Mouse (Mus musculus) MEL (cell line): Measurements from ENCODE around the gene Cd200r3. TPM values are rescaled to one million over a fixed set of nuclear protein-coding genes. Genes with fewer than 3 reads are reported as not detected.

Experiments used
- DNase-seq: peaks from one replicate; pipeline ENCODE4 v3.0.0; 2011; ENCODE audit warnings: low read depth, low spot score
- H3K27ac ChIP-seq: 2 replicates; pipeline ENCODE4 v1.5.1; 2012; ENCODE audit warnings: low read depth, mild to moderate bottlenecking, control low read depth, low read length, moderate library complexity; ENCODE audit not compliant: control insufficient read depth
- H3K27me3 ChIP-seq, 2 experiments: fragments of 150-350 bp in 1 of 2; sonication (generic) in 1 of 2; 2 replicates each; pipeline ENCODE4 v1.6.1; 2012; ENCODE audit warnings: low read length in 2 of 2, mild to moderate bottlenecking in 2 of 2, improper control_type of control experiment in 1 of 2, moderate library complexity in 1 of 2; ENCODE audit not compliant: insufficient read depth in 2 of 2, control insufficient read depth in 1 of 2
- H3K36me3 ChIP-seq, 2 experiments: 2 replicates each; pipeline ENCODE4 v1.6.1; 2012 to 2014; ENCODE audit warnings: low read length in 2 of 2, improper control_type of control experiment in 1 of 2, inconsistent platforms in 1 of 2, mild to moderate bottlenecking in 1 of 2; ENCODE audit not compliant: insufficient read depth in 2 of 2, control insufficient read depth in 1 of 2
- H3K4me1 ChIP-seq, 2 experiments: fragments of 150-350 bp in 1 of 2; sonication (generic) in 1 of 2; 2 replicates each; pipeline ENCODE4 v1.6.1; 2012; ENCODE audit warnings: low read length in 2 of 2, improper control_type of control experiment in 1 of 2, mild to moderate bottlenecking in 1 of 2; ENCODE audit not compliant: insufficient read depth in 2 of 2, control insufficient read depth in 1 of 2
- H3K4me3 ChIP-seq, 2 experiments: fragments of 150-350 bp in 1 of 2; sonication (generic) in 1 of 2; 2 replicates each; pipeline ENCODE4 v1.5.1; 2012; ENCODE audit warnings: low read depth in 2 of 2, low read length in 2 of 2, mild to moderate bottlenecking in 2 of 2, moderate library complexity in 2 of 2, control low read depth in 1 of 2, improper control_type of control experiment in 1 of 2; ENCODE audit not compliant: control insufficient read depth in 1 of 2, insufficient read depth in 1 of 2
- H3K79me2 ChIP-seq: 2 replicates; pipeline ENCODE4 v1.6.1; 2012; ENCODE audit warnings: mild to moderate bottlenecking, low read length, moderate library complexity; ENCODE audit not compliant: control insufficient read depth, poor library complexity, insufficient read depth
- H3K9ac ChIP-seq: 2 replicates; pipeline ENCODE4 v1.6.1; 2012; ENCODE audit warnings: low read depth, mild to moderate bottlenecking, control low read depth, low read length, moderate library complexity; ENCODE audit not compliant: control insufficient read depth, poor library complexity, severe bottlenecking
- H3K9me3 ChIP-seq: fragments of 150-350 bp; sonication (generic); replicated peaks from 2 replicates; pipeline ENCODE4 v1.6.1; 2012; ENCODE audit warnings: mild to moderate bottlenecking, low read length, improper control_type of control experiment, moderate library complexity; ENCODE audit not compliant: insufficient read depth
- BHLHE40 ChIP-seq: IDR thresholded peaks from 2 replicates; pipeline ENCODE4 v1.6.1; 2012; ENCODE audit warnings: low read depth, mild to moderate bottlenecking, inconsistent platforms, low read length, improper control_type of control experiment, borderline replicate concordance
- E2F4 ChIP-seq: IDR thresholded peaks from 2 replicates; pipeline ENCODE4 v1.6.1; 2011; ENCODE audit warnings: low read depth, low read length, improper control_type of control experiment, borderline replicate concordance
- EP300 ChIP-seq, 2 experiments: IDR thresholded peaks; 2 replicates each; pipeline ENCODE4 v1.6.1; 2011; ENCODE audit warnings: improper control_type of control experiment in 2 of 2, low read length in 2 of 2, low read depth in 1 of 2, mild to moderate bottlenecking in 1 of 2
- MAFK ChIP-seq: IDR thresholded peaks from 2 replicates; pipeline ENCODE4 v1.6.1; 2011; ENCODE audit warnings: low read depth, mild to moderate bottlenecking, low read length, improper control_type of control experiment, borderline replicate concordance
- MAX ChIP-seq: IDR thresholded peaks from 2 replicates; pipeline ENCODE4 v1.6.1; 2011; ENCODE audit warnings: low read length, improper control_type of control experiment
- MXI1 ChIP-seq: IDR thresholded peaks from 2 replicates; pipeline ENCODE4 v1.6.1; 2011; ENCODE audit warnings: mild to moderate bottlenecking, low read depth, low read length, improper control_type of control experiment
- MYB ChIP-seq: IDR thresholded peaks from 2 replicates; pipeline ENCODE4 v1.6.1; 2011; ENCODE audit warnings: mild to moderate bottlenecking, low read depth, low read length, improper control_type of control experiment
- MYC ChIP-seq: IDR thresholded peaks from 2 replicates; pipeline ENCODE4 v1.6.1; 2011; ENCODE audit warnings: low read depth, mild to moderate bottlenecking, low read length, improper control_type of control experiment, moderate library complexity
- NRF1 ChIP-seq: IDR thresholded peaks from 2 replicates; pipeline ENCODE4 v1.6.1; 2014; ENCODE audit warnings: low read depth, mild to moderate bottlenecking, inconsistent platforms, low read length, improper control_type of control experiment, moderate library complexity; ENCODE audit not compliant: poor library complexity, insufficient read depth, severe bottlenecking
- RAD21 ChIP-seq: IDR thresholded peaks from 2 replicates; pipeline ENCODE4 v1.6.1; 2011; ENCODE audit warnings: mild to moderate bottlenecking, low read depth, low read length, improper control_type of control experiment
- SMC3 ChIP-seq: IDR thresholded peaks from 2 replicates; pipeline ENCODE4 v1.6.1; 2011; ENCODE audit warnings: low read depth, low read length, improper control_type of control experiment
- TAL1 ChIP-seq: IDR thresholded peaks from 2 replicates; pipeline ENCODE4 v1.6.1; 2012; ENCODE audit warnings: mild to moderate bottlenecking, inconsistent platforms, low read length, moderate library complexity, mixed read lengths
- TBP ChIP-seq: IDR thresholded peaks from 2 replicates; pipeline ENCODE4 v1.8.0; 2011; ENCODE audit warnings: low read depth, low read length, improper control_type of control experiment
- TCF12 ChIP-seq: IDR thresholded peaks from 2 replicates; pipeline ENCODE4 v1.6.1; 2014; ENCODE audit warnings: low read depth, mild to moderate bottlenecking, inconsistent platforms, low read length, improper control_type of control experiment, moderate library complexity
- USF2 ChIP-seq, 2 experiments: IDR thresholded peaks; 2 replicates each; pipeline ENCODE4 v1.6.1; 2011 to 2012; ENCODE audit warnings: improper control_type of control experiment in 2 of 2, low read length in 2 of 2, borderline replicate concordance in 1 of 2, inconsistent platforms in 1 of 2, low read depth in 1 of 2, mild to moderate bottlenecking in 1 of 2; ENCODE audit not compliant: insufficient read depth in 1 of 2
- ZKSCAN1 ChIP-seq: IDR thresholded peaks from 2 replicates; pipeline ENCODE4 v1.6.1; 2012; ENCODE audit warnings: low read depth, mild to moderate bottlenecking, inconsistent platforms, low read length, improper control_type of control experiment, moderate library complexity
- ZMIZ1 ChIP-seq: IDR thresholded peaks from 2 replicates; pipeline ENCODE4 v1.6.1; 2012; ENCODE audit warnings: low read depth, mild to moderate bottlenecking, inconsistent platforms, low read length, improper control_type of control experiment, moderate library complexity
- ZNF384 ChIP-seq: IDR thresholded peaks from 2 replicates; pipeline ENCODE4 v1.6.1; 2012; ENCODE audit warnings: low read depth, mild to moderate bottlenecking, inconsistent platforms, low read length, improper control_type of control experiment
- polyA plus RNA-seq, 2 experiments: library from polyadenylated mRNA; stranded (reverse) in 1 of 2; unstranded in 1 of 2; fragments of >175 nt in 1 of 2; fragments of >200 nt in 1 of 2; gene quantifications; 2 replicates each; pipeline versions ENCODE4 v1.2.1 to v1.2.4; 2012; ENCODE audit warnings: low replicate concordance in 2 of 2, low read depth in 1 of 2; ENCODE audit not compliant: insufficient read length in 2 of 2, insufficient read depth in 1 of 2, missing spikeins in 1 of 2
- total RNA-seq: library from RNA; depleted of rRNA; stranded (reverse); fragments of 300-350 nt; gene quantifications from 2 replicates; pipeline ENCODE4 v1.2.3, GENCODE M21; 2012

The Cd200r3 gene
- total and polyA plus RNA-seq, 3 experiments, result 0.46 TPM; not detected in 1

- no peak overlapping the region for H3K9ac ChIP-seq
- H3K79me2 ChIP-seq, result no peaks in the 10 kb centered on the region
- no peaks in the 10 kb centered on the region; a peak in 2 of 4 replicates for H3K27me3 ChIP-seq
- no peaks in the 10 kb centered on the region for H3K4me1 ChIP-seq
- no peak for TF ChIP-seq TBP
- H3K9me3 ChIP-seq, result no peaks in the 10 kb centered on the region
- H3K36me3 ChIP-seq, result no peaks in the 10 kb centered on the region
- no peak overlapping the region for H3K27ac ChIP-seq
- H3K4me3 ChIP-seq, result no peak overlapping the region
- DNase-seq, result no peak
These were observed 35.9 kb downstream of the Cd200r3 start for GRCm38 (mm10) chr16:44979355-44979896.

DNA sequence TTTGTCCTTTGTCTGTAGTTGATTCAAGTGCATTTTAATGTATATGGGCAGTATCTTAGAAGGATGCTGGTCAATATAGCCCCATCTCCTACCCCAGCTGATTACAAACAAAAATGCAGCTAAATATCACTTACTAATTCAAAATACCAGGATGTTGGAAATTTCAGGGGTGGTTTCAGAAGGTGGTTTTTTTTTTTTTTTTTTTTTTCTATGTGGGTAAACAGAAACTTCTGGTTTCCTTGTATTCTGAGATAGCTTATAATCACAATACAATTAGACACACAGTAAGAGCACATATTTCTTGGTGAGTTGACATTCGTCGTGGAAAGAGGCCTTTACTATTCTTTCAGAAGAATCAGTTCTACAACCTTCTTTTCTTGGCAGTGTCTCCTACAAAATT lies 39.5 kb downstream of the Cd200r3 start:
- H3K9me3 ChIP-seq, result no peaks in the 10 kb centered on the region
- TF ChIP-seq USF2 (IDR thresholded peaks at IDR 0.05; ENCODE audit: borderline replicate concordance in 1 of 2, insufficient read depth in 1 of 2, low read depth in 1 of 2, low read length in 2 of 2), result no peak
- TF ChIP-seq MAFK, result no peak
- no peak for TF ChIP-seq MAX
- TF ChIP-seq TAL1, result no peak
- no peak for TF ChIP-seq NRF1
- TF ChIP-seq ZKSCAN1, result no peak
- no peak for TF ChIP-seq TCF12
- no peak for TF ChIP-seq SMC3
- TF ChIP-seq RAD21, result no peak
- no peak for TF ChIP-seq E2F4
- no peak for TF ChIP-seq ZMIZ1
- TF ChIP-seq ZNF384, result no peak
- no peak for TF ChIP-seq EP300 (IDR thresholded peaks at IDR 0.05; ENCODE audit: low read depth in 1 of 2, low read length in 2 of 2)
- TF ChIP-seq TBP, result no peak
- TF ChIP-seq MXI1, result no peak
- no peak for TF ChIP-seq BHLHE40
- TF ChIP-seq MYB, result no peak
- no peak for TF ChIP-seq MYC
- H3K9ac ChIP-seq, result no peak overlapping the region
- H3K79me2 ChIP-seq, result no peaks in the 10 kb centered on the region
- no peaks in the 10 kb centered on the region; a peak in 2 of 4 replicates for H3K27me3 ChIP-seq
- H3K36me3 ChIP-seq, result no peaks in the 10 kb centered on the region
- no peak overlapping the region for H3K4me3 ChIP-seq
- H3K27ac ChIP-seq, result no peak overlapping the region
- DNase-seq, result no peak
- no peaks in the 10 kb centered on the region for H3K4me1 ChIP-seq
